Mouse (Mus musculus): Measurements from ENCODE around the gene Col25a1. TPM values are rescaled to one million over a fixed set of nuclear protein-coding genes. Genes with fewer than 3 reads are reported as not detected.

The Col25a1 gene
- polyA plus RNA-seq, 1 experiment: 0.85 TPM

DNA sequence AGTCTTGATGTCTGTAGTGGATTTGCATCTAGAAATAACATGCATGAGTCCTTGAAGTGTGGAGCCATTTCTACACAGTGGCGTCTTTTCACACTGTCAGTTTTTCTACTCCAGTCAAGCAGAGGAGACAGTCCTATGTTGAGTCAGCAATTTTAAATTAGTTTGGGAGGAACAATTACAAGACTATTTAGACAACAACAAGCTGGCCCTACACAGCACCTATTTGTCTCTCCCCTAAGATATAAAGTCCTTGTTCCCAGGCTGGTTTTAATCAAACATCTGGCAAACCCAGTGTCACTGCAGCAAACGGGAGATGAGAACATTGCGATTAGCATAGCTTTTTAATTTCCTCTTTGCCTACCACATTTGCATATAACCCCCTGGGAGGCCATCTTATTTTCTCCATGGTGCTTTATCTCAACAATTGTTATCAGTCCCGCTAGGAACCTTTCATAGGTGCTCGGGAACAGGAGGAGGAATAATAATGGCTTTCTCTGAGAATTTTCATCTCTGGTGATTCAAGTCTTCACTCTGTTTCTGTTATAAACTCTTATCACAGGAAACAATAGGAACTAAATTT lies 37.1 kb upstream of the Col25a1 start:
- H3K9me3 ChIP-seq (replicated peaks; ENCODE audit: control insufficient read depth, insufficient read depth, low read length, poor library complexity, severe bottlenecking): no peaks in the 10 kb centered on the region
- no peaks in the 10 kb centered on the region for H3K27me3 ChIP-seq (ENCODE audit: control insufficient read depth, insufficient read depth, low read length, poor library complexity, severe bottlenecking)
- no peak overlapping the region for H3K4me3 ChIP-seq (ENCODE audit: low read depth, low read length)
- no peaks in the 10 kb centered on the region for H3K4me1 ChIP-seq (ENCODE audit: control insufficient read depth, insufficient read depth, low read length)
- H3K36me3 ChIP-seq (ENCODE audit: control insufficient read depth, insufficient read depth, low read length, poor library complexity, severe bottlenecking): no peaks in the 10 kb centered on the region
- H3K9ac ChIP-seq (ENCODE audit: low read depth, poor library complexity, severe bottlenecking): no peak overlapping the region
- no peak overlapping the region for H3K27ac ChIP-seq (ENCODE audit: insufficient read depth, low read length)
- TF ChIP-seq POLR2A (IDR thresholded peaks at IDR 0.05; ENCODE audit: insufficient read depth, low read length) (no peak), EP300 (IDR thresholded peaks at IDR 0.05; ENCODE audit: insufficient read depth, low read depth, low read length) (no peak), CTCF (IDR thresholded peaks at IDR 0.05; ENCODE audit: low read depth, low read length) (no peak)

DNA sequence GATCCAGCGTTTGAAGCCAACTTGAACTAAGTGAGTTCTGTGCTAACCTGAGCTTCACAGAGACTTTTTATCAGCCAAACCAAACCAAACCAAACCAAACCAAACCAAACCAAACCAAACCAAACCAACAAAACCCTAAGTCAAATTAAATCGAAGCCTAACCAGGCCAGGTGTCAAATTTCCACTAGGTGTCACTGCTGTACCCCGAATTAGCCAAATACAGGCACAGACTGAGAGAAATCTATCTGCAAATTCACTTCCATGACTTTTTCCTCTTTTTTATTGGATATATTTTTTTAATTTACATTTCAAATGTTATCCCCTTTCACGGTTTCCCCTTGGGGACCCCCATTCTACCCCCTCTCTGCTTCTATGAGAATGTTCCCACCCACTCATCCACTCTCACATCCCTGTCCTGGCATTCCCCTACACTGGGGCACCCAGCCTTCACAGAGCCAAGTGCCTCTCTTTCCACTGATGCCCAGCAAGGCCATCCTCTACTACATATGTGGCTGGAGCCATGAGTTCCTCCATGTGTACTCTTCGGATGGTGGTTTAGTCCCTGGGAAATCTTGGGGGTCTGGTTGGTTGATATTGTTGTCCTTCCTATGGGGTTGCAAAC lies 36.0 kb upstream of the Col25a1 start:
- H3K9ac ChIP-seq (ENCODE audit: low read depth, poor library complexity, severe bottlenecking): no peak overlapping the region
- no peaks in the 10 kb centered on the region for H3K27me3 ChIP-seq (ENCODE audit: control insufficient read depth, insufficient read depth, low read length, poor library complexity, severe bottlenecking)
- no peak overlapping the region for H3K27ac ChIP-seq (ENCODE audit: insufficient read depth, low read length)
- no peaks in the 10 kb centered on the region for H3K4me1 ChIP-seq (ENCODE audit: control insufficient read depth, insufficient read depth, low read length)
- no peak overlapping the region for H3K4me3 ChIP-seq (ENCODE audit: low read depth, low read length)
- no peaks in the 10 kb centered on the region for H3K9me3 ChIP-seq (replicated peaks; ENCODE audit: control insufficient read depth, insufficient read depth, low read length, poor library complexity, severe bottlenecking)
- TF ChIP-seq POLR2A (IDR thresholded peaks at IDR 0.05; ENCODE audit: insufficient read depth, low read length) (no peak), CTCF (IDR thresholded peaks at IDR 0.05; ENCODE audit: low read depth, low read length) (no peak), EP300 (IDR thresholded peaks at IDR 0.05; ENCODE audit: insufficient read depth, low read depth, low read length) (no peak)
- no peaks in the 10 kb centered on the region for H3K36me3 ChIP-seq (ENCODE audit: control insufficient read depth, insufficient read depth, low read length, poor library complexity, severe bottlenecking)

DNA sequence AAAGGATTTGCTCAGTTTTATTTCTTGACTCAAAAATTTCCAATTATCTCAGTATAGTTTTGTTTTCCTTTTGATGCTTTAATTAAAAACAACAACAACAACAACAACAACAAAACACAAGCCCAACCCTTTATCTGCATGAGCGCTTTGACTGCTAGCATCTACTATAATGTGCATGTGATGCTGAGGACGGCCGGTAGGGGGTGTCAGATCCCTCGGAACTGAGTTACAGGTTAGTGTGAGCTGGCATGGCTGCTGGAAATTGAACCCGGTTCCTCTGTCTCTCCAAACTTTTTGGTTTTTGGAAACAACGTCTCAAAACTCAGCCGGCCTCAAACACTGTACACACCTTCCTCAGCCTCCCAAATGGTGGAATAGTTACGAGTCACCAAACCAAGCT lies 27.8 kb upstream of the Col25a1 start:
- Histone ChIP-seq H3K27ac (ENCODE audit: insufficient read depth, low read length) (no peak overlapping the region), H3K9ac (ENCODE audit: low read depth, poor library complexity, severe bottlenecking) (no peak overlapping the region), H3K36me3 (ENCODE audit: control insufficient read depth, insufficient read depth, low read length, poor library complexity, severe bottlenecking) (no peaks in the 10 kb centered on the region), H3K27me3 (ENCODE audit: control insufficient read depth, insufficient read depth, low read length, poor library complexity, severe bottlenecking) (no peaks in the 10 kb centered on the region), H3K9me3 (replicated peaks; ENCODE audit: control insufficient read depth, insufficient read depth, low read length, poor library complexity, severe bottlenecking) (no peaks in the 10 kb centered on the region), H3K4me3 (ENCODE audit: low read depth, low read length) (no peak overlapping the region), H3K4me1 (ENCODE audit: control insufficient read depth, insufficient read depth, low read length) (no peaks in the 10 kb centered on the region)
- peak; percentile 62 for TF ChIP-seq CTCF (IDR thresholded peaks at IDR 0.05; ENCODE audit: low read depth, low read length)
- no peak for TF ChIP-seq POLR2A (IDR thresholded peaks at IDR 0.05; ENCODE audit: insufficient read depth, low read length)
- no peak for TF ChIP-seq EP300 (IDR thresholded peaks at IDR 0.05; ENCODE audit: insufficient read depth, low read depth, low read length)

DNA sequence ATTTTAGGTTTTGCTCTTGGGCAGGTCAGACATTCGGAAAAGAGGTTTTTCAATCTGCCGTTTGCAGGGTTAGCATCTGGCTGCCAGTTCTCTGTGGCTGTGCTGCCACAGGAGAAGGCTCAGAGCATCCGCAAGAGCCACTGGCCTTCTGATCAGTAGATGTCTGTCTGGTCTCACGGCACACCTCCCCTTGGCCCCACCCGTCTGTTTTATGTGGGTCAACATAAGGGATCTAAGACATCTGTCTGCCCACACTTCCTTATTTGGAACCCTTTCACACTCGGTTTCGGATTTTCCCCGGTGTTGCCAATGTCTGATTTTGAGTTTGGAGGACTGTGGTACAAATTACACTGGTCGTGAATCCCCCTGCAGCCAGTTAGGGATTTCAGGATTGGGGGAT lies 26.8 kb upstream of the Col25a1 start:
- H3K4me3 ChIP-seq (ENCODE audit: low read depth, low read length): no peak overlapping the region
- H3K9me3 ChIP-seq (replicated peaks; ENCODE audit: control insufficient read depth, insufficient read depth, low read length, poor library complexity, severe bottlenecking): no peaks in the 10 kb centered on the region
- no peak for TF ChIP-seq CTCF (IDR thresholded peaks at IDR 0.05; ENCODE audit: low read depth, low read length)
- H3K27me3 ChIP-seq (ENCODE audit: control insufficient read depth, insufficient read depth, low read length, poor library complexity, severe bottlenecking): no peaks in the 10 kb centered on the region
- no peak overlapping the region for H3K9ac ChIP-seq (ENCODE audit: low read depth, poor library complexity, severe bottlenecking)
- no peaks in the 10 kb centered on the region for H3K36me3 ChIP-seq (ENCODE audit: control insufficient read depth, insufficient read depth, low read length, poor library complexity, severe bottlenecking)
- no peak overlapping the region for H3K27ac ChIP-seq (ENCODE audit: insufficient read depth, low read length)
- H3K4me1 ChIP-seq (ENCODE audit: control insufficient read depth, insufficient read depth, low read length): no peaks in the 10 kb centered on the region

DNA sequence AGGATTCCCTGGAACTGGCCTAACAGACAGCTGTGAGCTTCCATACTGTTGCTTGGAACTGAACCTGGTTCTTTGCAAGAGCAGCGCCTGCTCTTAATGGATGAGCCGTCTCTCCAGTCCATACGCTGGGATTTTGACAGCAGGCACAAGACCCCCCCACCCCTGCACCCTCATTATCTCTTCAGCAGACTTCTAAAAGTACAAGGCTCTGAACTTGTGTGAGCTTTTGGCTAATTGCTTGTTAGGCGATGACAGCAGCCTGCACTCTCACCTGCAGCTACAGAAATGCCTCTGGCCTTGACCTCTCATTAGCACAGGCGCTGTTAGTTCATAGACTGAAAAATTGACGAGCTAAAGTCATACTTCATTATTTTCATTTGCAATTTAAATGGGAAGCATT lies 14.4 kb upstream of the Col25a1 start:
- H3K4me1 ChIP-seq (ENCODE audit: control insufficient read depth, insufficient read depth, low read length): no peaks in the 10 kb centered on the region
- H3K9me3 ChIP-seq (replicated peaks; ENCODE audit: control insufficient read depth, insufficient read depth, low read length, poor library complexity, severe bottlenecking): no peaks in the 10 kb centered on the region
- H3K27me3 ChIP-seq (ENCODE audit: control insufficient read depth, insufficient read depth, low read length, poor library complexity, severe bottlenecking): no peaks in the 10 kb centered on the region
- TF ChIP-seq CTCF (IDR thresholded peaks at IDR 0.05; ENCODE audit: low read depth, low read length) (no peak), POLR2A (IDR thresholded peaks at IDR 0.05; ENCODE audit: insufficient read depth, low read length) (no peak), EP300 (IDR thresholded peaks at IDR 0.05; ENCODE audit: insufficient read depth, low read depth, low read length) (no peak)
- H3K9ac ChIP-seq (ENCODE audit: low read depth, poor library complexity, severe bottlenecking): no peak overlapping the region
- no peak overlapping the region for H3K4me3 ChIP-seq (ENCODE audit: low read depth, low read length)
- no peaks in the 10 kb centered on the region for H3K36me3 ChIP-seq (ENCODE audit: control insufficient read depth, insufficient read depth, low read length, poor library complexity, severe bottlenecking)
- H3K27ac ChIP-seq (ENCODE audit: insufficient read depth, low read length): no peak overlapping the region

DNA sequence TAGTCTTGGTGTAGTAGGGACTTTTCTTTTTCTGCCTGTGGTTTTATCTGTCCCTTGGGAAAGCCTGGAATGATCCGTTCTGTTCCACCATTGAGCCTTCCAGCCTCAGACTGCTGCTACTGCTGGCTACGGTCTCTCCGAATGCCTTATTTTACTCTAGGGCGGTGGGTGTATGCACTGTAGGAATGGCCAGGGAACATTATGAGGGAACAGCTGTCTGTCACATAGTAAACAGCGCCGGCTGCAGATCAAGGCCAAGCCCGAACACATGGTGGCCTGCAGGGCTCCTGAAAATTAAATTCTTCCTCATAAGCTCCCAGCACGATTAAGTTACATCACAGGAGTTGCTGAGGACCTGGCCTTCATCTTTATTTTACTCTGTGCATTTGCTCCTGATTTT lies 3.5 kb upstream of the Col25a1 start:
- Histone ChIP-seq H3K36me3 (ENCODE audit: control insufficient read depth, insufficient read depth, low read length, poor library complexity, severe bottlenecking) (no peaks in the 10 kb centered on the region), H3K9ac (ENCODE audit: low read depth, poor library complexity, severe bottlenecking) (no peak overlapping the region), H3K4me1 (ENCODE audit: control insufficient read depth, insufficient read depth, low read length) (no peaks in the 10 kb centered on the region), H3K9me3 (replicated peaks; ENCODE audit: control insufficient read depth, insufficient read depth, low read length, poor library complexity, severe bottlenecking) (no peaks in the 10 kb centered on the region), H3K4me3 (ENCODE audit: low read depth, low read length) (no peak overlapping the region), H3K27me3 (ENCODE audit: control insufficient read depth, insufficient read depth, low read length, poor library complexity, severe bottlenecking) (no peaks in the 10 kb centered on the region), H3K27ac (ENCODE audit: insufficient read depth, low read length) (no peak overlapping the region)
- TF ChIP-seq POLR2A (IDR thresholded peaks at IDR 0.05; ENCODE audit: insufficient read depth, low read length) (no peak), EP300 (IDR thresholded peaks at IDR 0.05; ENCODE audit: insufficient read depth, low read depth, low read length) (no peak), CTCF (IDR thresholded peaks at IDR 0.05; ENCODE audit: low read depth, low read length) (no peak)

All from ES-Bruce4 (cell line).